Mouse (Mus musculus) myocyte (in vitro differentiated cells): ENCODE results near the gene Dbf4. TPM values are rescaled to one million over a fixed set of nuclear protein-coding genes. Genes with fewer than 3 reads are reported as not detected.

Source experiments
- H3K27me3 ChIP-seq: one replicate; pipeline ENCODE4 v1.6.1; 2011; ENCODE audit not compliant: control insufficient read depth, insufficient read depth, insufficient read length
- H3K36me3 ChIP-seq: one replicate; pipeline ENCODE4 v1.6.1; 2011; ENCODE audit not compliant: control insufficient read depth, insufficient read depth
- H3K4me2 ChIP-seq: one replicate; pipeline ENCODE4 v1.6.1; 2011; ENCODE audit warnings: low read depth, control low read depth
- H3K4me3 ChIP-seq: one replicate; pipeline ENCODE4 v1.5.1; 2011; ENCODE audit warnings: mild to moderate bottlenecking, control low read depth, moderate library complexity
- H3K79me2 ChIP-seq: one replicate; pipeline ENCODE4 v1.6.1; 2011; ENCODE audit not compliant: control insufficient read depth, insufficient read depth
- H3ac ChIP-seq: one replicate; pipeline ENCODE4 v1.6.1; 2011; ENCODE audit not compliant: control insufficient read depth, insufficient read length
- CEBPB ChIP-seq: IDR thresholded peaks from 2 replicates; pipeline ENCODE4 v1.6.1; 2011; ENCODE audit warnings: mild to moderate bottlenecking, moderate library complexity; ENCODE audit not compliant: poor library complexity, insufficient read depth, severe bottlenecking
- E2F4 ChIP-seq: IDR thresholded peaks from one replicate; pipeline ENCODE4 v1.6.1; 2011; ENCODE audit warnings: mild to moderate bottlenecking, control low read depth, moderate library complexity; ENCODE audit not compliant: insufficient read depth
- MAX ChIP-seq: IDR thresholded peaks from one replicate; pipeline ENCODE4 v1.6.1; 2011; ENCODE audit warnings: low read depth, mild to moderate bottlenecking, control low read depth
- MYOD1 ChIP-seq, 3 experiments: IDR thresholded peaks; one replicate each; pipeline ENCODE4 v1.6.1; 2011; ENCODE audit warnings: control low read depth in 2 of 3, low read depth in 2 of 3, mild to moderate bottlenecking in 2 of 3, moderate library complexity in 1 of 3; ENCODE audit not compliant: insufficient read length in 2 of 3, control insufficient read depth in 1 of 3
- MYOG ChIP-seq, 3 experiments: IDR thresholded peaks; one replicate each; pipeline ENCODE4 v1.6.1; 2011; ENCODE audit warnings: control low read depth in 2 of 3, low read depth in 2 of 3, mild to moderate bottlenecking in 2 of 3; ENCODE audit not compliant: insufficient read length in 2 of 3, control insufficient read depth in 1 of 3, insufficient read depth in 1 of 3
- POLR2A ChIP-seq: IDR thresholded peaks from one replicate; pipeline ENCODE4 v1.6.1; 2011; ENCODE audit warnings: low read depth, mild to moderate bottlenecking, control low read depth, moderate library complexity; ENCODE audit not compliant: insufficient read length
- POLR2AphosphoS2 ChIP-seq: IDR thresholded peaks from one replicate; pipeline ENCODE4 v1.6.1; 2011; ENCODE audit warnings: low read depth, control low read depth; ENCODE audit not compliant: insufficient read length
- REST ChIP-seq: IDR thresholded peaks from one replicate; pipeline ENCODE4 v1.6.1; 2011; ENCODE audit warnings: mild to moderate bottlenecking, control low read depth, moderate library complexity; ENCODE audit not compliant: insufficient read depth, insufficient read length
- SRF ChIP-seq: IDR thresholded peaks from one replicate; pipeline ENCODE4 v1.6.1; 2011; ENCODE audit warnings: low read depth; ENCODE audit not compliant: control insufficient read depth, insufficient read length
- TCF12 ChIP-seq: IDR thresholded peaks from one replicate; pipeline ENCODE4 v1.6.1; 2011; ENCODE audit warnings: mild to moderate bottlenecking, control low read depth; ENCODE audit not compliant: poor library complexity, insufficient read depth, severe bottlenecking
- TCF3 ChIP-seq: IDR thresholded peaks from one replicate; pipeline ENCODE4 v1.6.1; 2011; ENCODE audit warnings: low read depth, control low read depth; ENCODE audit not compliant: insufficient read length
- USF1 ChIP-seq: IDR thresholded peaks from one replicate; pipeline ENCODE4 v1.6.1; 2011; ENCODE audit warnings: low read depth, mild to moderate bottlenecking, control low read depth, moderate library complexity
- polyA plus RNA-seq: library from polyadenylated mRNA; unstranded; fragments of >200 nt; fragmentation: generic; extraction: Trizol; gene quantifications from one replicate; pipeline ENCODE4 v1.2.1, GENCODE M21; 2012; ENCODE audit warnings: missing spikeins

The Dbf4 gene
- polyA plus RNA-seq, 1 experiment, result 8.3 TPM

GRCm38 (mm10) chr5:8356885-8357651, 65.4 kb downstream of the Dbf4 start:
- H3K27me3 ChIP-seq, result no peaks in the 10 kb centered on the region
- TF ChIP-seq SRF, result no peak
- no peak for TF ChIP-seq MYOG (IDR thresholded peaks at IDR 0.05; ENCODE audit: control insufficient read depth in 1 of 3, insufficient read depth in 1 of 3, insufficient read length in 2 of 3, low read depth in 2 of 3)
- no peak for TF ChIP-seq CEBPB
- TF ChIP-seq MYOD1 (IDR thresholded peaks at IDR 0.05; ENCODE audit: control insufficient read depth in 1 of 3, insufficient read length in 2 of 3, low read depth in 2 of 3), result no peak
- TF ChIP-seq TCF12, result no peak
- TF ChIP-seq E2F4, result no peak
- TF ChIP-seq REST, result no peak
- no peak for TF ChIP-seq USF1
- no peak for TF ChIP-seq TCF3
- TF ChIP-seq POLR2AphosphoS2, result no peak
- no peak for TF ChIP-seq POLR2A
- H3K4me2 ChIP-seq, result no peak overlapping the region
- H3K36me3 ChIP-seq, result no peaks in the 10 kb centered on the region
- H3K79me2 ChIP-seq, result no peaks in the 10 kb centered on the region
- H3ac ChIP-seq, result no peak overlapping the region
- no peak overlapping the region for H3K4me3 ChIP-seq

- Histone ChIP-seq H3ac (no peak overlapping the region), H3K27me3 (no peaks in the 10 kb centered on the region), H3K79me2 (no peaks in the 10 kb centered on the region), H3K4me3 (no peak overlapping the region), H3K4me2 (no peak overlapping the region), H3K36me3 (no peaks in the 10 kb centered on the region)
- no peak for TF ChIP-seq CEBPB
- no peak for TF ChIP-seq SRF
- no peak for TF ChIP-seq POLR2AphosphoS2
- TF ChIP-seq REST, result no peak
Observed at GRCm38 (mm10) chr5:8356326-8356725, 66.2 kb downstream of the Dbf4 start.

- H3ac ChIP-seq, result no peak overlapping the region
- no peaks in the 10 kb centered on the region for H3K79me2 ChIP-seq
- no peaks in the 10 kb centered on the region for H3K27me3 ChIP-seq
- no peaks in the 10 kb centered on the region for H3K36me3 ChIP-seq
- no peak for TF ChIP-seq MAX
- TF ChIP-seq CEBPB, result no peak
- no peak overlapping the region for H3K4me2 ChIP-seq
- no peak overlapping the region for H3K4me3 ChIP-seq
Observed at GRCm38 (mm10) chr5:8349557-8349956, 73.0 kb downstream of the Dbf4 start.

Other genes starting within 250 kb of the Dbf4 start
- gene Adam22, start 54.6 kb downstream of the Dbf4 start, polyA plus RNA-seq, result 0.10 TPM
- gene Slc25a40, start 134 bp upstream of the Dbf4 start, polyA plus RNA-seq, result 4.5 TPM
- gene Rundc3b, start 200.2 kb upstream of the Dbf4 start, polyA plus RNA-seq, result not detected
- 0.89 TPM for gene Abcb1a, start 237.4 kb upstream of the Dbf4 start, polyA plus RNA-seq